Mouse (Mus musculus): ENCODE results near the gene Nfx1.

DNA sequence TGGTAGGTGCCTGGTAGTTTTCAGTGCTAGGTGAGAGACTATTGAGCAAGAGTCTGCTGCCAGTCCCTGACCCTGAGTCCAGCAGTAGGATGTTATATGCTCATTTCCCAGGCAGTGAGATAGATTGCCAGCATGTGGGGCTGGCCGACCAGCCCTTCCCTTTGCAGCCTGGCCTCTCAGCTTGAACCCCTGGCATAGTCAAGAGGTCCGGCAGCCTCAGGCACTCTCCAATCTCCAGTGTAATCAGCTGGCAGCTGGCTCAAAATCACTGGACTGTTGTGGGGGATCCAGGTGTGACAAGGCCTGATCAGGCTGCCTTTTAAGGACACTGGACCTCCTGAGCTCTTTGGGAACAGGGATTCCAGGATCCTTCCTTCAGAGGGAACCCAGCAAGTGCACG is 92.6 kb downstream of the Nfx1 start:
- TF ChIP-seq POLR2A (IDR thresholded peaks at IDR 0.05; ENCODE audit: borderline replicate concordance, extremely low read depth, insufficient read depth, insufficient read length, poor library complexity, severe bottlenecking), result no peak
- TF ChIP-seq CTCF (IDR thresholded peaks at IDR 0.05; ENCODE audit: borderline replicate concordance, extremely low read depth, insufficient read depth, insufficient read length), result no peak

All from brain, embryonic 14.5 days (tissue).